Mouse (Mus musculus): ENCODE measurements around the gene Tns1. TPM values are rescaled to one million over a fixed set of nuclear protein-coding genes. Genes with fewer than 3 reads are reported as not detected.

Gene Tns1
- total RNA-seq, 2 experiments from 2014 or later = 3.1 to 15.4 TPM

GRCm38 (mm10) chr1:73964151-73964743 lies 160.0 kb downstream of the Tns1 start:
- ATAC-seq (replicated peaks; ENCODE audit: poor library complexity) = no peak

GRCm38 (mm10) chr1:73963626-73964025 lies 160.6 kb downstream of the Tns1 start:
- ATAC-seq (replicated peaks; ENCODE audit: poor library complexity) = no peak

- ATAC-seq (replicated peaks; ENCODE audit: poor library complexity) = peak; percentile 53
Observed at GRCm38 (mm10) chr1:73962668-73963371, 161.4 kb downstream of the Tns1 start.

DNA sequence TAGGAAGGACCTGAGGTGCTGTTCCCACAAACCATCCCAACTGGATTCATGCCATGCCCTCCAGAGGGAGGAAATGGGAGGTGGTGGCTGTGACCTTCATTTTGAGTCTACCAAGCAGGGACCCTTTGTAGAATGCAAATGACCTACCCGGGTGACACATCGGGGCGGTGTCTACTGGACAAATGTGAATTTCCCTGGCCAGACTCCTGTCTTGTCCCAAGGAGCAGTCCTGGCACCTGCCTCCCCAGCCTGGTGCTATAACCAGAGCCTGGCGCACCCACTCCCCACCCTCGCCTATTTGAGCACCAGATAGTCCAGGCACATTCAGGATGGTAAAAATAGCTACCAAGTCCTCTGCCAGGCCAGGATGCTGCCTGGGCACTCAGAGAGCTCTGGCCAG lies 162.2 kb downstream of the Tns1 start:
- no peak for ATAC-seq (replicated peaks; ENCODE audit: poor library complexity)

- ATAC-seq (replicated peaks; ENCODE audit: poor library complexity) = no peak
Observed at GRCm38 (mm10) chr1:73959758-73960157, 164.5 kb downstream of the Tns1 start.

DNA sequence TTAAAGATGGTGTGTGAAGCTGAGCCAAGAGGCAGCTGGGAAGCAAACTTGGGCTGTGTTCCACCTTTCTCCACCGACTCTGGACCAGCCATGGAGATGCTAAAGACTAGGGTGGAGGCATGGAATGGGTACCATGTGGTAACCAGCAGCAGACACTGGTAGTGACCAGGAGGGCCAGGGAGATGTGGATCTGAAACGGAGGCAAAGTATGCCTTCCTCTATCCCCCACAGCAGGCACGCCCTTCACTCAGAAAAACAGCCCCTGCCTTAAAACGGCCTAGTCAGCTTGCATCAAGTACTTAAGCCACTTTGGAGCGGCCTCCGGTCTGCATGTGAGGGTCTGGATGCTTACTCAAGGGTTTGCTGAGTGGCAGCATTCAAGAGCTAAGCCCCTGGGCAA lies 164.9 kb downstream of the Tns1 start:
- ATAC-seq (replicated peaks; ENCODE audit: poor library complexity) = no peak

DNA sequence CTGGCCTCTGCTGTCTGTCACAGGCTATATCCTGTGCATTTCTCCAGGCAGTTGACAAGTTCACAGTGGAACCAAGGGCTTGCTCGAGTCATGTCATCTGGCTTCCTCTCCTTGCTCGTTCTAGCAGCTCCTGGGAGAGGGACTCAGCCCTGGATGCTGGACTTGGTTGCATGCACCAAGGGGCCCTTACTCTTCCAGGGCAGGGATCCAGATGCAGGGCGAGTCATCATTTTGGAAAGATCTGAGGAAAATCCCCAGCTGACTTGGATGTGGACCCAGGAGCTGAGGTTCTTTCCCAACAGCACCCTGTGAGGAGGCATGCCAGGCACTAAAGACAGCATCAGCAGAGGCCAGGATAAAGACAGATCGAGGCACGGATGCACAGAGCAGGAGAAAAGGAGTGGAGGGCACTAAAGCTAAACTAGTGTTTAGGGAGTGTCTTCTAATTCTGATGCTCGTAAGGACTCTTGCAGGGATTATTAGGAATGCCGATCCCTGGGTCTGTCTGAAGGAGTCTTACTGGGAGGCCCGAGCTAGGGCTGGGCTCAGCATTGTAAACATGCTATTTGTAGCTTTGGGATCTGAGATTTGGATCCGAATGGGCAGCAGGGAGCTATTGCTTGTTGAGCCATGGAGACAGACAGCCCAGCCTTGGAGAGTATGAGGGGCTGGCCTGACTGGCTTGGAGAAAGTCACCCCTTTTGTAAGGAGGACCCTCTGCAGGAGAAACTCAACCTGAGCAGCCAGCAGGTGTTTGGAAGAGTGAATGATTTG lies 165.9 kb downstream of the Tns1 start:
- no peak for ATAC-seq (replicated peaks; ENCODE audit: poor library complexity)

DNA sequence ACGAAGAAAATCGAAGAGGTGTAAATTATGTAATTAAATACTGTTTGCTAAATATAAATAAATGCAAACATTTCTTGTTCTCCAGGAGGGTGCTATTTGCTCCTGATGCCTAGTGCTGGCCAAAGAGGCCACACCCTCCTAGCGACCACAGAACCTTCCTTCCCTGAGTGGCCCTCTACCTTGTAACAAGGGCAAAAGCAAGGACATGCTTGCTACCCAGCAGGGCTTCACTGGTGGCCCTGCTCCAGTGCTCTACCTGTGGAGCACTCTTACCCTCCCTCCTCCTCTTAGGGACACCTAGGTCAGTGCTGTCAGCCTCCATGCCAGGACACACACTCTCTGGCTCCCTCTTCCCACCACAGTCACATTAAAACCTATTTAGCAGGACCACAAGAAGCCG lies 166.8 kb downstream of the Tns1 start:
- ATAC-seq (replicated peaks; ENCODE audit: poor library complexity) = no peak

DNA sequence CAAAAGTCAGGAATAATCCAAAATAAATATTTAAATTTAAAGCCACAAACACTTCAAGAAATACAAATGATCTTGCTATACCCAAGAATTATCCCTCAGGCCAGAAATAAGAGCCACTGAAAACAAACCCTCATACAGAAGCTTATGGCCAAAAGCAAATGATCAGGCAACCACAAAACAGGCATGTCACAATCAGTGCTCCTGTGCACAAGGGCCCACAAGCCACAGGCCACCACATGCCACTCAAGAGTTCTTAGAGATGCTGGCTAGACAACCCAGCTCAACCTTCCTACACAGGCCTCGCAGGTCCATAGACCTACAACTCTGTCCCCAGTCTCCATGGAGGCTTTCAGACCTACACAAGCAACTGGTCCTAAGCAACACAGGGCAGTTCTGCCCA lies 167.9 kb downstream of the Tns1 start:
- peak; percentile 57 for ATAC-seq (replicated peaks; ENCODE audit: poor library complexity)

GRCm38 (mm10) chr1:73955259-73955842 lies 168.9 kb downstream of the Tns1 start:
- no peak for ATAC-seq (replicated peaks; ENCODE audit: poor library complexity)

DNA sequence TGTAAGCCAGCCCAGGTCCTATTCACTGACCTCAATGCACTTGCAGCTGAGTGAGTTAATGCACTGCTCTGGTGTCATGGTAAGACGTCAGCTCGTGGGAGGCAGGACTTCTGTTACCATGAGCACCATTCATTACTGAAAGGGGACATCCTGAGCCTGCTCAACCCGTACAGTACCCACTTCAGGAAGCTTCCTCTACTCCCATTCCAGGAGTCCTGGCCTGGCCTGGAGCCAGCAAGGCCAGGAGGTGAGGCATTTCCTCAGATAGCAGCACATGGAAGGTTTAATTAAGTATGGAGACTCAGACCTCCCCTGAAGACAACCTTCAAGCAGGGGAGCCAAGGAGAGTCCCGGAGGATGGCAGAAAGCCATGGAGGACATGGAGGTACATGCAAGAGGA lies 169.6 kb downstream of the Tns1 start:
- no peak for ATAC-seq (replicated peaks; ENCODE audit: poor library complexity)

DNA sequence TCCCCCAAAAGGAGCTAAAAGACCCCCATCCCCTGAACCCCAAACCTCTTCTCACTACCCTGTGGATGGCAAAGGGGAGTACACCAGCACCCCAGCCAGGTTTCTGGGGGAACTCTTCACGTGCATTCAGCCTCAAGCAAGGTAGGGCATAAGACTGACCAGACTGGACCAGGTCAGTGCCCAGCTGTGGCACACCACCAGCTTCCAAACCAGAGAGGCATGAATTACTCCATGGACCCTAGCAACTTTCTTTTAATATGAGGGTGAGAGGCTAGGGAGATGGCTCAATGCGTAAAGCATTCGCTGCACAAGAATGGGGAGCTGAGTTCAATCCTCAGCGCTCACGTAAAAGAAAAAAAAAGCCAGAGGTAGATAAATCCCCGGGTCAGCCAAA lies 170.2 kb downstream of the Tns1 start:
- ATAC-seq (replicated peaks; ENCODE audit: poor library complexity) = no peak

DNA sequence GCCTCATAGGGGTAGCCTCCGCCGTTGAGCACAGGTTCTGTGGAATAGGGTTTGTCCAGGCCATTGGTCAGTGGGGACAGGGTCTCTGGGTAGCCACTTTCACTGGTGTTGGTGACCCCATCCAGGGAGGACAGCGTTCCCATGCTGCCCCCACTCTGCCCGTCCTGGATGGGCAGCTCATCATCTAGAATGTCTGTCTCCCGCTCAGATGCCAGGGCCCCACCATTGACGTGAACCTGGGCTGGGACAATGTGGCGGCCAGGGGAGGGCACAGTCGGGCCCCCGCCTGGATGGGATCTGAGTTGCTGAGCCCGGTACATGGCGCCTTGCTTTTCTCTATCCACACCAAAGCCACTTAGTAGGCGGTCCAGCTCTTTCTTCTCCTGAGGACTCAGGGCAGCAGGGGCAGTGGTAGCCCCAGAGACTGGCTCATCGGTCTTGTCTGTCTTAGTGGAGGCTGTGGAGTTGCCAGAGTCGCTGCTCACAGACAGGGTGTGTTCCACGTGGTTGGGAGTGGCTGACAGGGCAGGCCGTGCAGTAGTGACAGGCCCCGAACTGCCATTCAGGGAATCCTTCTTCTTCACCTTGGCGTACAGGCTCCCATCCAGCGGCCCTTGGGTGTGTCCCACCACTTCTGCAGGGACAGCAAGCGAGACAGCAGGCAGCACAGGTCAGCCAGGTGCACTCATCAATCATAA lies 170.8 kb downstream of the Tns1 start:
- ATAC-seq (replicated peaks; ENCODE audit: poor library complexity) = no peak

DNA sequence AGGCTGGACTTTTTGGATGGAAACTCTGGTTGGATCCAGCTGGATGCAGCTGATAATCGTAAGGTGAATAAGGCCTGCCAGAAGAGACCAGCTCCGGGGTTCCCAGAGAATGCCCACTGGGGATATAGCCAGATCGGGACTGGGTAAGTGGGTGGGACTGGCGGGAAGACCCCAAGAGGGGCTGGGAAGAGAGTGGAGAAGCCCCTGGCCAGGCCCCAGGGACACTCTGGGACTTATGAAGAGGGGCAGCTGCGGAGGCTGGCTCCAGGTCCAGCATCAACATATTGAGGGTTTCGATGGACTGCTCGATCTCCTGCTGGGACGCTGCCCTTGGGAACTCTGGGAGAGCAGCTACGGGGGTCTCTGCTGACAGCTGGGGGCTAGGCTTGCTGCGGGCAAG lies 171.7 kb downstream of the Tns1 start:
- ATAC-seq (replicated peaks; ENCODE audit: poor library complexity) = no peak

DNA sequence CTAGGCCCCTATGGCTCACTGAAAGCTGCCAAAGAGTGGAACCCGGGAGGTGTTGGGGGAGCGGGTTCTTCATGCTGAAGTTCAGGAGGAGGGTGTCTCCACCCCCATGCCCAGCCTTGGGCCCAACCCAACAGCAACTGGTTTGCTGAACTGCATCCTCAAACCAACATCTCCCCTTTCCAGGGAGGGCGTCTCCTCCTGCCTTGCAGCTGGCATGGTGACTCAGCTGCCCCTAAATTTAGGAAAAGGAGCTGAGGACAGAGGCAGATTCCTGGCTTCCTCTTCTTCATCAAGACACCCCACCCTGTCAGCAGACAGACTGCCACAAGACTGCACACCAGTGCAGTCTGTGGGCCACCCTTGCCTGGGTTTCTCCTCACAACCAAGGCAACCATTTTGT lies 173.1 kb downstream of the Tns1 start:
- no peak for ATAC-seq (replicated peaks; ENCODE audit: poor library complexity)

GRCm38 (mm10) chr1:73948757-73949156 lies 175.5 kb downstream of the Tns1 start:
- ATAC-seq (replicated peaks; ENCODE audit: poor library complexity) = no peak

DNA sequence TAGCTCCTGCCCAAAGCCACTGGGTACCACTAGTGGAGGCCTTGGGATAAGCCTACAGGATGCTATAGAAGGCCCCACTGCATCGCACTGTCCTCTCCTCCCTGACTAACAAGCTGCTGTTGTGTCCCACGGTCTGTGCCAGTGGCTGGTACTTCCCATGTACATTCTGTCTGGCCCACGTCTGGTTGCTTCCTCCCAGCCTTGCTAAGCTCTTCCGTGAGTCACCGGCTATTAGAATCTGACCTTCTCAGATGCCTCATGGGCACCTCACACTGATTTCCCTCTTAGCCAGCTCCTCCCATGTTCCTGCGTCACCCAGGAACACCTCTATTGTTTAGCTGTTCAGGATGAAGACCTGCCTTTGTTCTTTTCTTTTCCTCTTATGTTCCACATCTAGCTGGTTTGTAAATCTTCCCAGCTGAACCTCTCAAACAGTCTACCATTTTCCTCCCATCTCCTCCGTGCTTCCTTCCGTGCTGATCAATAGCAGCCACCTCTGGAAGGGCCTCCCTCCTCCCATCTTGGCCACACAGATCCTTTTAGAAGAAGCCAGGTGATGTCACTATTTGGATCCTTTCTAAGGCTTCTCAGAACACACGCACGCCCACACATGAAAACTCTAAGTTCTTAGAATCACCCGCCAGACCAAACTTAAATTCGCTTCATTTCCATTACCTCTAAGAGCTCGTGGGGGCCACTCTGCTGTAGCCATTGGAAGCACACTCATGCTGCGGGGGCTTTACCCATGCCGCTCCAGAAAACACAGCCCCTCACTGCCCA lies 176.5 kb downstream of the Tns1 start:
- ATAC-seq (replicated peaks; ENCODE audit: poor library complexity) = no peak

DNA sequence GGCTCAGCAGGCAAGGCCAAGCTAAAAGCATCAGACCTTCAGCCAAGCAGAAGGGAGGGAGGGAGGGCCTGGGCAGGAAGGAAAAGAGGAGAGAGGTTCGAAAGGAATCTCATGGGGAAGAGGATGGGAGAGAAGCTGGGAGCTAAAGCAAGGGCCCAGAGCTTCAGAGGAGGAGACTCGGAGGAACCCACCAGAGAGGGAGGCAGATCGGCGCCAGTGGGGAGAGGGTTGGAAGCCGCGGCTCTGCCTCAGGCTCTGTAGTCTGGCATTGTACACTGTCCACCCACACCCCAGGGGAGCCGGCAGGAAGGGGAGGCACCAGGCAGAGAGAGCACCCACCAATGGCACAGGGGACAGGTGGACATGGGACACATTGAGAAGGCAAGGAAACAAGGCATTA lies 177.5 kb downstream of the Tns1 start:
- ATAC-seq (replicated peaks; ENCODE audit: poor library complexity) = no peak

DNA sequence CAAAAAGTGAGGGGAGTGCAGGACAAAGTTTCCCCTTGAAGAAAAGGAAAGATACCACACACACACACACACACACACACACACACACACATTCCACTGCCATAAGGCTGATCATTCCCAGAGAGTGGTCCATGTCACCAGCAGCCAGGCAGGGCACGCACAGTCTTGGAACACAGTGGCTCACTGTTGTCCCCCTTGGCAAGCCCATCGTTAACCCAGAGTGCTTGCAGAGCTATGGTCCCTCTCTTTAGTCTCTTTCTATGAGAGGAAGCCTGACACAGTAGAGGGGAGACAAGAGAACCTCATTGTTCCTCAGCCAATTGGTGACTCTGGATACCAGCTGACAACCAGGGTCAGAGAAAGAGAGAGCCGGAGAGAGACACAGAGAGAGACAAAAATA lies 179.9 kb downstream of the Tns1 start:
- ATAC-seq (replicated peaks; ENCODE audit: poor library complexity) = no peak

- ATAC-seq (replicated peaks; ENCODE audit: poor library complexity) = no peak
Observed at GRCm38 (mm10) chr1:73943667-73944289, 180.5 kb downstream of the Tns1 start.
